Comparison of ENCODE assay signal across 25 mouse cellular contexts in the genomic region with DNA sequence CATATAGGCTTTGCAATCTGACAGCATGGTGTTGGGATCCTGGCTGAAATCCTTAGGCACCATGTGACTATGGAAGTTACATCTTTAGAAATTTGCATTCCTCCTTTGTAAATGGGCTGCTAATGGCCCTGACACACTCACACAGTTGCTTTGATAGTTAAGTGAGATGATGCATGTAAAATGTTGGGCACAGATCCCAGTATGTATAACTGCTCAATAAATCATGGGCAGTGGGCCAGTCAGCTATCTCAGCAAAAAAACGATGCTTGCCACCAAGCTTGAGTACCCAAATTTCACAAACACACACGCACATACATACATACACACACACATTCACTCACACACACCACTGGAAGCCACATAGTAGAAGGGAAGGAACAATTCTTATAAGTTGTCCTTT.
A peak's percentile ranks its signal among the peaks of the same experiment; 100 is the strongest.
DNase-seq lines count a peak whose midpoint lies in the region; ATAC-seq and TF ChIP-seq lines count a peak whose summit lies in the region.
"Had no signal": no experiment of that assay in that cellular context is flagged by ENCODE, and none has a peak within 500 bp of the region (broad histone marks: within the 10 kb centered on the region; RNA-seq: fewer than 3 reads in every experiment).

No protein-coding gene starts in this region.

- H3K9ac ChIP-seq in midbrain, postnatal 0 days (replicated peaks; ENCODE audit: low read length, poor library complexity, severe bottlenecking) = no peak overlapping the region
- no peak overlapping the region for H3K9ac ChIP-seq in midbrain, embryonic 13.5 days (replicated peaks)
- H3K9ac ChIP-seq in forebrain, embryonic 16.5 days (replicated peaks; ENCODE audit: low read depth, low read length) = no peak overlapping the region
- H3K9ac ChIP-seq: heart, embryonic 13.5 days; hindbrain, embryonic 15.5 days; intestine, embryonic 15.5 days; limb, embryonic 13.5 days; liver, embryonic 12.5 days; midbrain, embryonic 12.5 days; neural tube, embryonic 12.5 days had no signal

- H3K4me3 ChIP-seq in cerebellum, adult 2 months (replicated peaks; ENCODE audit: insufficient read depth, low read depth, low read length) = no peak overlapping the region
- H3K4me3 ChIP-seq in midbrain, postnatal 0 days (ENCODE audit: low read depth, low read length) = no peak overlapping the region
- H3K4me3 ChIP-seq in midbrain, embryonic 13.5 days (replicated peaks) = no peak overlapping the region
- H3K4me3 ChIP-seq in forebrain, embryonic 16.5 days (replicated peaks; ENCODE audit: low read length) = no peak overlapping the region
- H3K4me3 ChIP-seq: embryonic facial prominence, embryonic 10.5 days; heart, embryonic 13.5 days; hindbrain, embryonic 15.5 days; intestine, embryonic 15.5 days; limb, embryonic 13.5 days; liver, embryonic 12.5 days; midbrain, embryonic 12.5 days; neural tube, embryonic 12.5 days had no signal

- no peaks in the 10 kb centered on the region for H3K27me3 ChIP-seq in cerebellum, adult 2 months (ENCODE audit: control insufficient read depth, insufficient read depth, low read length)
- no peaks in the 10 kb centered on the region for H3K27me3 ChIP-seq in midbrain, postnatal 0 days (ENCODE audit: insufficient read depth, low read length)
- H3K27me3 ChIP-seq in midbrain, embryonic 13.5 days = no peaks in the 10 kb centered on the region
- no peaks in the 10 kb centered on the region for H3K27me3 ChIP-seq in forebrain, embryonic 16.5 days (replicated peaks; ENCODE audit: control insufficient read depth, insufficient read depth, low read length)
- H3K27me3 ChIP-seq: heart, embryonic 13.5 days; hindbrain, embryonic 15.5 days; intestine, embryonic 15.5 days; limb, embryonic 13.5 days; liver, embryonic 12.5 days; midbrain, embryonic 12.5 days; neural tube, embryonic 12.5 days had no signal

- H3K4me2 ChIP-seq in midbrain, postnatal 0 days (ENCODE audit: low read depth, low read length, poor library complexity, severe bottlenecking) = no peak overlapping the region
- H3K4me2 ChIP-seq in midbrain, embryonic 13.5 days (replicated peaks) = no peak overlapping the region
- no peak overlapping the region for H3K4me2 ChIP-seq in forebrain, embryonic 16.5 days (ENCODE audit: low read length)
- H3K4me2 ChIP-seq: heart, embryonic 13.5 days; hindbrain, embryonic 15.5 days; intestine, embryonic 15.5 days; limb, embryonic 13.5 days; liver, embryonic 12.5 days; midbrain, embryonic 12.5 days; neural tube, embryonic 12.5 days had no signal

- TF ChIP-seq POLR2A in cerebellum, adult 2 months (IDR thresholded peaks at IDR 0.05; ENCODE audit: borderline replicate concordance, insufficient read depth, low read length) = no peak

- intact Hi-C loops in heart, postnatal 36 days (cut with DNase I) = no loop called here

- TF ChIP-seq CTCF in cerebellum, adult 2 months (IDR thresholded peaks at IDR 0.05; ENCODE audit: borderline replicate concordance, insufficient read depth, low read depth, low read length) = no peak
- no peak for TF ChIP-seq CTCF in midbrain, postnatal 0 days (IDR thresholded peaks at IDR 0.05)

- no peaks in the 10 kb centered on the region for H3K9me3 ChIP-seq in midbrain, postnatal 0 days (ENCODE audit: low read length)
- no peaks in the 10 kb centered on the region for H3K9me3 ChIP-seq in midbrain, embryonic 13.5 days
- no peaks in the 10 kb centered on the region for H3K9me3 ChIP-seq in forebrain, embryonic 16.5 days (ENCODE audit: control insufficient read depth, low read length)
- H3K9me3 ChIP-seq: embryonic facial prominence, embryonic 10.5 days; heart, embryonic 13.5 days; hindbrain, embryonic 15.5 days; intestine, embryonic 15.5 days; limb, embryonic 13.5 days; liver, embryonic 12.5 days; midbrain, embryonic 12.5 days; neural tube, embryonic 12.5 days had no signal

- DNase-seq in cerebellum, adult 2 months = peak; percentile 41 to 57
- DNase-seq in heart, adult 11 months = peak; percentile 28
- no peak for DNase-seq in heart, postnatal 36 days
- DNase-seq in midbrain, postnatal 0 days (ENCODE audit: low spot score) = peak; percentile 43
- no peak for DNase-seq in right cerebral cortex, adult 2 months (ENCODE audit: low spot score in 2 of 2)
- DNase-seq: adrenal gland, postnatal 36 days; gastrocnemius, postnatal 14 days; heart, adult 18-20 months; heart, postnatal 14 days; kidney, adult 8-10 months; kidney, postnatal 14 days; lung, adult 18-20 months; thymus, adult 18-20 months; thymus, postnatal 36 days had no signal

- ATAC-seq in cerebellum, adult (ENCODE audit: insufficient number of reproducible peaks, low FRiP score, low TSS enrichment) = no peak
- no peak for ATAC-seq in midbrain, postnatal 0 days (ENCODE audit: low FRiP score)
- ATAC-seq in midbrain, embryonic 13.5 days = no peak
- ATAC-seq in forebrain, embryonic 16.5 days = no peak
- ATAC-seq: intestine, embryonic 15.5 days; liver, embryonic 12.5 days had no signal

- H3K27ac ChIP-seq in cerebellum, adult 2 months (ENCODE audit: insufficient read depth, low read length) = peak overlapping the region; percentile 95
- H3K27ac ChIP-seq in midbrain, postnatal 0 days (ENCODE audit: low read depth, low read length) = no peak overlapping the region
- H3K27ac ChIP-seq in midbrain, embryonic 13.5 days = no peak overlapping the region
- peak overlapping the region; percentile 87 for H3K27ac ChIP-seq in forebrain, embryonic 16.5 days (ENCODE audit: low read length)
- H3K27ac ChIP-seq: embryonic facial prominence, embryonic 10.5 days; heart, embryonic 13.5 days; hindbrain, embryonic 15.5 days; intestine, embryonic 15.5 days; limb, embryonic 13.5 days; liver, embryonic 12.5 days; midbrain, embryonic 12.5 days; neural tube, embryonic 12.5 days had no signal

- H3K36me3 ChIP-seq in midbrain, postnatal 0 days (ENCODE audit: insufficient read depth, low read length) = no peaks in the 10 kb centered on the region
- no peaks in the 10 kb centered on the region for H3K36me3 ChIP-seq in midbrain, embryonic 13.5 days
- no peaks in the 10 kb centered on the region for H3K36me3 ChIP-seq in forebrain, embryonic 16.5 days (ENCODE audit: control insufficient read depth, insufficient read depth)
- H3K36me3 ChIP-seq: embryonic facial prominence, embryonic 10.5 days; heart, embryonic 13.5 days; hindbrain, embryonic 15.5 days; intestine, embryonic 15.5 days; limb, embryonic 13.5 days; liver, embryonic 12.5 days; midbrain, embryonic 12.5 days; neural tube, embryonic 12.5 days had no signal

- H3K4me1 ChIP-seq in cerebellum, adult 2 months (ENCODE audit: control insufficient read depth, insufficient read depth, low read length) = peaks cover 36% of the 10 kb centered on the region; the same call in 1 of the 2 replicates
- H3K4me1 ChIP-seq in midbrain, postnatal 0 days (ENCODE audit: insufficient read depth, low read length) = no peaks in the 10 kb centered on the region
- H3K4me1 ChIP-seq in midbrain, embryonic 13.5 days (replicated peaks) = peaks cover 14% of the 10 kb centered on the region
- H3K4me1 ChIP-seq in forebrain, embryonic 16.5 days (replicated peaks; ENCODE audit: control insufficient read depth, insufficient read depth, low read length) = peaks cover 29% of the 10 kb centered on the region
- H3K4me1 ChIP-seq: hindbrain, embryonic 15.5 days; intestine, embryonic 15.5 days; limb, embryonic 13.5 days; liver, embryonic 12.5 days had no signal

- WGBS in cerebellum, adult 2 months = 19% methylated on average over 2 of the region's 2 CpGs
- 90% methylated on average over 2 of the region's 2 CpGs for WGBS in midbrain, postnatal 0 days
- 94% methylated on average over 2 of the region's 2 CpGs for WGBS in midbrain, embryonic 13.5 days
- 50% methylated on average over 2 of the region's 2 CpGs for WGBS in forebrain, embryonic 16.5 days

Comparison
In these comparisons a context has a peak if more than half of its experiments do, and no peak if none do; other contexts are left out.
1. DNase-seq: peak in cerebellum, adult 2 months (2 of 2), heart, adult 11 months (single experiment) and midbrain, postnatal 0 days (single experiment); none in heart, postnatal 36 days (0 of 2) and right cerebral cortex, adult 2 months (0 of 2).
2. H3K27ac ChIP-seq: peak in cerebellum, adult 2 months (single experiment) and forebrain, embryonic 16.5 days (single experiment); none in midbrain, postnatal 0 days (single experiment) and midbrain, embryonic 13.5 days (single experiment).